Mouse (Mus musculus): Measurements from ENCODE around the gene Pik3r1. TPM values are rescaled to one million over a fixed set of nuclear protein-coding genes. Genes with fewer than 3 reads are reported as not detected.

The Pik3r1 gene
- polyA plus RNA-seq, 1 experiment from 2014 or later, result 24.9 TPM

DNA sequence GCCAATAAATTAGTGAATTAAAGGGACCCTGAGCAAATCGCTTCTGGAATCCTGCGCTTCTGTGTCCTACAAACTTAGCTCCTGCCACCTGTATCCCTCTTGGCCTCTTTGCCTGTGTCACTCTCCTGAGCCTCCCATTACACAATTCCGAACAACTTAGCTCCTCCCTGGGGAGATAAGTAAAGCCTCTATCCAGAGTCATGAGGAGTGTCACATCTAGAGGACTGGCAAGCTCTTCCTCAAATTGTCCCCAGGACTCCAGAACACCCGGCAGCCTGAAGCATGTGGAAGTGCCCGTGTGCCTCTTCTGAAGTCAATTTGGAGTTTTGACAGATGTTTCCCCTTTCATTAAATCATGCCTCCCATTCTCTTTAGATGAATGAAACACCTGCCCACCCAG is 6.4 kb downstream of the Pik3r1 start:
- Histone ChIP-seq H3K27me3 (ENCODE audit: control insufficient read depth, insufficient read depth, low read length) (no peaks in the 10 kb centered on the region), H3K4me2 (ENCODE audit: low read depth, low read length) (peak overlapping the region; percentile 15; the same call in 1 of the 2 replicates), H3K27ac (ENCODE audit: low read length) (peak overlapping the region; percentile 57), H3K9ac (ENCODE audit: low read length) (no peak overlapping the region), H3K4me3 (ENCODE audit: low read length) (no peak overlapping the region), H3K4me1 (ENCODE audit: control insufficient read depth, insufficient read depth, low read length) (peaks cover 87% of the 10 kb centered on the region), H3K9me3 (replicated peaks; ENCODE audit: control insufficient read depth, low read length) (no peaks in the 10 kb centered on the region), H3K36me3 (ENCODE audit: control insufficient read depth, insufficient read depth) (peaks cover 9% of the 10 kb centered on the region; the same call in 1 of the 2 replicates)
- WGBS, result 34% methylated on average over 5 of the region's 5 CpGs
- ATAC-seq (replicated peaks; ENCODE audit: extremely low read depth, insufficient read depth, low FRiP score), result no peak

GRCm38 (mm10) chr13:101760953-101761352 is 7.1 kb downstream of the Pik3r1 start:
- Histone ChIP-seq H3K27me3 (ENCODE audit: control insufficient read depth, insufficient read depth, low read length) (no peaks in the 10 kb centered on the region), H3K4me2 (ENCODE audit: low read depth, low read length) (peak overlapping the region; percentile 20), H3K4me1 (ENCODE audit: control insufficient read depth, insufficient read depth, low read length) (peaks cover 81% of the 10 kb centered on the region), H3K36me3 (ENCODE audit: control insufficient read depth, insufficient read depth) (peaks cover 14% of the 10 kb centered on the region; the same call in 1 of the 2 replicates), H3K4me3 (ENCODE audit: low read length) (no peak overlapping the region), H3K27ac (ENCODE audit: low read length) (peak overlapping the region; percentile 57), H3K9ac (ENCODE audit: low read length) (no peak overlapping the region), H3K9me3 (replicated peaks; ENCODE audit: control insufficient read depth, low read length) (no peaks in the 10 kb centered on the region)
- WGBS, result 46% methylated on average over 3 of the region's 3 CpGs
- peak; percentile 73 for ATAC-seq (replicated peaks; ENCODE audit: extremely low read depth, insufficient read depth, low FRiP score)

GRCm38 (mm10) chr13:101760001-101760687 is 7.9 kb downstream of the Pik3r1 start:
- Histone ChIP-seq H3K4me3 (ENCODE audit: low read length) (no peak overlapping the region), H3K4me1 (ENCODE audit: control insufficient read depth, insufficient read depth, low read length) (peaks cover 73% of the 10 kb centered on the region), H3K9ac (ENCODE audit: low read length) (no peak overlapping the region; the same call in 1 of the 2 replicates), H3K36me3 (ENCODE audit: control insufficient read depth, insufficient read depth) (peaks cover 17% of the 10 kb centered on the region; the same call in 1 of the 2 replicates), H3K27ac (ENCODE audit: low read length) (peak overlapping the region; percentile 57), H3K4me2 (ENCODE audit: low read depth, low read length) (peak overlapping the region; percentile 20), H3K27me3 (ENCODE audit: control insufficient read depth, insufficient read depth, low read length) (no peaks in the 10 kb centered on the region), H3K9me3 (replicated peaks; ENCODE audit: control insufficient read depth, low read length) (no peaks in the 10 kb centered on the region)
- ATAC-seq (replicated peaks; ENCODE audit: extremely low read depth, insufficient read depth, low FRiP score), result no peak
- WGBS, result 51% methylated on average over 8 of the region's 8 CpGs

DNA sequence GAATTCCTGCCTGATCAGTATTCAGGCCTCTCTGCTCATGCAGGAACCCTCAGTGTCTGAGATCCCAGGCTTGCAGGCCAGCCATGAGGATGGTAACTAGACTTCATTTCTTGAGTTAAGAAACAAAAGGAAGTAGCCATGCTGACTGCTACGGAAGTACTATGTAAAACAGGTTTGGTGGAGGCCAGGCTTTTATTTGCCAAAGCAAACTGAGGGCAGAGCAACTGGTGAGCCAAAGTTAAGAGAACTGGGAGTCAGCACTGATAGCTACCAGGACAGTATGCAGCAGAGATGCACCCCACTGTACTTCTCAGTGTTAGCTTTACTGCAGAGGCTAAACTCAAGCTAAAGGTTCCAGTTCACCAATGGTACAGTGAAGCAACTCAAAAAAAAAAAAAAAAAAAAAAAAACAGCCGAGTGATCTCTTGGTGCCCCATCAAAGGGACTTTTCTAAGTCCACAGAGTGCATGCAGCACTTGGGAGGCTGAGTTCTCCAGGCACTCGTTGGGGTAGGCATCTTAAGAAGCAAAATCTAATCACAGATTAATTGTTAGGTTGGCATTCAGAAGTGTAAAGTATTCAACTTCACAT is 8.6 kb downstream of the Pik3r1 start:
- H3K27ac ChIP-seq (ENCODE audit: low read length), result peak overlapping the region; percentile 40

GRCm38 (mm10) chr13:101757801-101758422 is 10.1 kb downstream of the Pik3r1 start:
- Histone ChIP-seq H3K9ac (ENCODE audit: low read length) (no peak overlapping the region), H3K36me3 (ENCODE audit: control insufficient read depth, insufficient read depth) (peaks cover 17% of the 10 kb centered on the region; the same call in 1 of the 2 replicates), H3K4me2 (ENCODE audit: low read depth, low read length) (peak overlapping the region; percentile 7), H3K27ac (ENCODE audit: low read length) (peak overlapping the region; percentile 44; the same call in 1 of the 2 replicates), H3K9me3 (replicated peaks; ENCODE audit: control insufficient read depth, low read length) (no peaks in the 10 kb centered on the region), H3K27me3 (ENCODE audit: control insufficient read depth, insufficient read depth, low read length) (no peaks in the 10 kb centered on the region), H3K4me3 (ENCODE audit: low read length) (no peak overlapping the region), H3K4me1 (ENCODE audit: control insufficient read depth, insufficient read depth, low read length) (peaks cover 69% of the 10 kb centered on the region)
- ATAC-seq (replicated peaks; ENCODE audit: extremely low read depth, insufficient read depth, low FRiP score), result 0 out of 2 replicates have a peak, but pooled peaks have one; percentile 42
- WGBS, result 35% methylated on average over 22 of the region's 22 CpGs

More for the DNA sequence above, 8.6 kb downstream of the Pik3r1 start:
- no peaks in the 10 kb centered on the region for H3K9me3 ChIP-seq (replicated peaks; ENCODE audit: control insufficient read depth, low read length)
- no peak overlapping the region for H3K9ac ChIP-seq (ENCODE audit: low read length)
- ATAC-seq (replicated peaks; ENCODE audit: extremely low read depth, insufficient read depth, low FRiP score), result no peak
- H3K4me3 ChIP-seq (ENCODE audit: low read length), result no peak overlapping the region
- WGBS, result 26% methylated on average over 3 of the region's 3 CpGs
- H3K36me3 ChIP-seq (ENCODE audit: control insufficient read depth, insufficient read depth), result peaks cover 17% of the 10 kb centered on the region; the same call in 1 of the 2 replicates
- H3K27me3 ChIP-seq (ENCODE audit: control insufficient read depth, insufficient read depth, low read length), result no peaks in the 10 kb centered on the region
- H3K4me2 ChIP-seq (ENCODE audit: low read depth, low read length), result no peak overlapping the region; the same call in 1 of the 2 replicates
- H3K4me1 ChIP-seq (ENCODE audit: control insufficient read depth, insufficient read depth, low read length), result peaks cover 69% of the 10 kb centered on the region

DNA sequence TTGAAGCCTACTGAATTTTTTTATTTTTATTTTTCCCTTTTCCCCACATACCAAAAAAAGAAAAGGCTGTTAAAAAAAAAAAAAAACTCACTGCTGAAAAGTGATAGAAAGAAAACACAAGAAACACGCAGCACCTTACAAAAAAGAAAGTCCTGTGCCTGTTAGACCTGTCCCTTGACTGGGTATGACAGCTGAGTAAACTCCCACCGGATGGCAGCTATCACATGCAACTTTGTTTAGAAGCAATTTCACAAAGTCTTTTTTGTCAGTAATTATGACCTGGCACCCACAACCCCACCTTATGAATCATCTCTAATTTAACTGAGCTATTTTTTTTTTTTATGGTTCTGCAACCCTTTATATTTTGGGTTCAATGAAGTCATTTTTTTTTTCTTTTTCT is 12.8 kb downstream of the Pik3r1 start:
- no peak overlapping the region for H3K4me3 ChIP-seq (ENCODE audit: low read length)
- H3K9me3 ChIP-seq (replicated peaks; ENCODE audit: control insufficient read depth, low read length), result no peaks in the 10 kb centered on the region
- H3K27me3 ChIP-seq (ENCODE audit: control insufficient read depth, insufficient read depth, low read length), result no peaks in the 10 kb centered on the region
- ATAC-seq (replicated peaks; ENCODE audit: extremely low read depth, insufficient read depth, low FRiP score), result no peak
- H3K27ac ChIP-seq (ENCODE audit: low read length), result no peak overlapping the region
- H3K4me1 ChIP-seq (ENCODE audit: control insufficient read depth, insufficient read depth, low read length), result peaks cover 53% of the 10 kb centered on the region
- peaks cover 17% of the 10 kb centered on the region; the same call in 1 of the 2 replicates for H3K36me3 ChIP-seq (ENCODE audit: control insufficient read depth, insufficient read depth)
- no peak overlapping the region for H3K4me2 ChIP-seq (ENCODE audit: low read depth, low read length)
- H3K9ac ChIP-seq (ENCODE audit: low read length), result no peak overlapping the region
- 75% methylated on average over 2 of the region's 2 CpGs for WGBS

- Histone ChIP-seq H3K36me3 (ENCODE audit: control insufficient read depth, insufficient read depth) (peaks cover 17% of the 10 kb centered on the region; the same call in 1 of the 2 replicates), H3K4me1 (ENCODE audit: control insufficient read depth, insufficient read depth, low read length) (peaks cover 39% of the 10 kb centered on the region), H3K4me2 (ENCODE audit: low read depth, low read length) (no peak overlapping the region), H3K27me3 (ENCODE audit: control insufficient read depth, insufficient read depth, low read length) (no peaks in the 10 kb centered on the region), H3K4me3 (ENCODE audit: low read length) (no peak overlapping the region), H3K27ac (ENCODE audit: low read length) (no peak overlapping the region), H3K9me3 (replicated peaks; ENCODE audit: control insufficient read depth, low read length) (no peaks in the 10 kb centered on the region), H3K9ac (ENCODE audit: low read length) (no peak overlapping the region)
- WGBS, result 54% methylated on average over 6 of the region's 6 CpGs
- no peak for ATAC-seq (replicated peaks; ENCODE audit: extremely low read depth, insufficient read depth, low FRiP score)
Observed at GRCm38 (mm10) chr13:101753639-101754038, 14.4 kb downstream of the Pik3r1 start.

DNA sequence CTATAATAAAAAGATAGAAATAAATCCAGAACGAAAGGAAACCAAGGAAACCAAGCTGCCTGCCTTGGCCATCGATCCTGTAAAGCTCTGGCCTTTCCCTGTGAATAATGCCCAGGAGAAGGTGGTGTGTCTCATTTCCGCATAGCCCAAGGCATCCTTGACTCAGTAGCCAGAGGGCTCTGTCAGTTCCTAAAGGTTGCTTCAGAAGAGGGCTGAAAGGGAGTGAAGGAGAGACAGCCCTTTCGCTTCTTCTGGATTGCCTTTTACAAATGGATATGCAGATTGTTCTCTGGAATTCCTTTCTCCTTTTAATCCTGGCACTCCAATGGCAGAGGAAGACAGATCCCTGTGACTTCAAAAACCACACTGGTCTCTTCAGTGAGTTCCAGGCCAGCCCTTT is 16.2 kb downstream of the Pik3r1 start:
- Histone ChIP-seq H3K9me3 (replicated peaks; ENCODE audit: control insufficient read depth, low read length) (no peaks in the 10 kb centered on the region), H3K4me2 (ENCODE audit: low read depth, low read length) (no peak overlapping the region), H3K27ac (ENCODE audit: low read length) (no peak overlapping the region), H3K9ac (ENCODE audit: low read length) (no peak overlapping the region), H3K4me1 (ENCODE audit: control insufficient read depth, insufficient read depth, low read length) (peaks cover 21% of the 10 kb centered on the region), H3K4me3 (ENCODE audit: low read length) (no peak overlapping the region), H3K36me3 (ENCODE audit: control insufficient read depth, insufficient read depth) (peaks cover 10% of the 10 kb centered on the region; the same call in 1 of the 2 replicates), H3K27me3 (ENCODE audit: control insufficient read depth, insufficient read depth, low read length) (no peaks in the 10 kb centered on the region)
- 79% methylated on average over 4 of the region's 4 CpGs for WGBS
- no peak for ATAC-seq (replicated peaks; ENCODE audit: extremely low read depth, insufficient read depth, low FRiP score)

Data from heart, embryonic 16.5 days (tissue).